Mouse (Mus musculus): ENCODE results near the gene Fbxo48.

The Fbxo48 gene

GRCm38 (mm10) chr11:16950976-16951760 is at the start of gene Fbxo48:
TSS of gene Fbxo48 (plus strand) at chr11:16951375.
- DNase-seq = peak; percentile 98

GRCm38 (mm10) chr11:16904302-16905011 is 46.7 kb upstream of the Fbxo48 start:
- DNase-seq = no peak

- DNase-seq = no peak
These were observed 46.2 kb upstream of the Fbxo48 start for GRCm38 (mm10) chr11:16905012-16905332.

DNA sequence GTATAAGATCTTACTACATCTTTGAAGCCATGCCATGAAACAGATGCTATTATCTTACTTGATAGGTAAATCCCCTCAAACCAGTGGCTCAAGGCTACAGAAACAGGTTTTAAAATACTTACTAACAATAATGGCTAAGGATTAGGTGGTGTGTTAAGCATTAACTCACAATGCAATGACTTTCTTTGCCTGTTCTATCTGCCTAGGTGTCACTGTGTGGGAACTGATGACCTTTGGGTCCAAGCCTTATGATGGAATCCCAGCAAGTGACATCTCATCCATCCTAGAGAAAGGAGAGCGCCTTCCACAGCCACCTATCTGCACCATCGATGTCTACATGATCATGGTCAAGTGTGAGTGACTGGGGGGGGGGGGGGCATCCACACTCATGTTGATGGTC is 44.6 kb upstream of the Fbxo48 start:
- DNase-seq = no peak

- DNase-seq = no peak
These were observed 43.6 kb upstream of the Fbxo48 start for GRCm38 (mm10) chr11:16907517-16908129.

- no peak for DNase-seq
These were observed 36.4 kb upstream of the Fbxo48 start for GRCm38 (mm10) chr11:16914756-16915155.

DNA sequence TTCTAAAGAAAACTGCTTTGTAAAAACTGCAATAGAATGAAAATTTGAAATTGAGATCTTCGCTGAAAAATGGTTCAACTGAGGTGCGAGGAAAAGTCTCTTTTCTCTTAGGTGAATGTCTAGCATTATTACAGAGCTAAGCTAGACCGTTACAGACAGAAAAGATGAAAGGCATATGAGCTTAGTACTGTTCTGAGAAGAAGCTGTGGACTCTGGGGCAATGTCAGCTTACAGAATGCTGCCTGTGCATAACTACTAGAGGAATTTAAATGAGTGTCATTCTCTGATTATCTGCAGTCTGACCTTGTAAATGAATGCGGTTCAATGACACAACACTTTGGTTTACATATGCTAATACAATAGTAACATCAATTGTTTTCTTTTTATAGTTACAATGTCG is 35.3 kb upstream of the Fbxo48 start:
- no peak for DNase-seq

DNA sequence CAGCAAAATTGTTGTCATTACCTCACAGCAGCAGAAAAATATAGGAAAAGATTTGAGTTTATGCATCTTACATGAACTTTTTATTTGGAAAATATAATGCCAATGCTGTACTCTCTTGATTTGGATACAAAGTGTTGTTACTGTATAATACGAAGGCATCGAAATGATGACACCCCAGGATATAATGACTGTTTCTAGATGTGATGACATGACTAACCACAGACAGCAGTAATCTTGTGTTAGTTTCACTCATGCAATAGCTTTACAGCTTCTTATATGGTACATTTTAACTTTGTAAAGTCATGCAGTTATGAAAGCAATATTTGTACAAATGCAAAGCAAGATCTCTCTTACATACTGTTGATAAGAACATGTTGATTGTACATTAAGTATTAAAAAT is 33.7 kb upstream of the Fbxo48 start:
- DNase-seq = no peak

DNA sequence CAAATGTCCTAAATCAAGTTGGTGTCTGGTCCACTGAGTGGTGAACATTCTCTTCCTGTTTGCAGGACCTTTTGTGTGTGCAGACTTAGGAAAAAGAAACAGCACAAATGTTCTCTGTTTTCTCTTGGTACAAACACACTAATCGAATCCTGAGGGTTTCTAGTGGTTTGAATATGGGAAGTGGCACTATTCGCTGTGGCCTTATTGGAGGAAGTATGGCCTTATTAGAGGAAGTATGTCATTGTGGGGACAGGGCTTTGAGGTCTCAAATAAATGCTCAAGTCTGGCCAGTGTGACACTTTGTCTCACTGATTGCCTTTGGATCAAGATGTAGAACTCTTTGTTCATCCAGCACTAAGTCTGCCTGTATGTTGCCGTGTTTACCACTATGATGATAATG is 19.0 kb upstream of the Fbxo48 start:
- DNase-seq = no peak

GRCm38 (mm10) chr11:16935577-16936236 is 15.5 kb upstream of the Fbxo48 start:
- peak; percentile 31 for DNase-seq

DNA sequence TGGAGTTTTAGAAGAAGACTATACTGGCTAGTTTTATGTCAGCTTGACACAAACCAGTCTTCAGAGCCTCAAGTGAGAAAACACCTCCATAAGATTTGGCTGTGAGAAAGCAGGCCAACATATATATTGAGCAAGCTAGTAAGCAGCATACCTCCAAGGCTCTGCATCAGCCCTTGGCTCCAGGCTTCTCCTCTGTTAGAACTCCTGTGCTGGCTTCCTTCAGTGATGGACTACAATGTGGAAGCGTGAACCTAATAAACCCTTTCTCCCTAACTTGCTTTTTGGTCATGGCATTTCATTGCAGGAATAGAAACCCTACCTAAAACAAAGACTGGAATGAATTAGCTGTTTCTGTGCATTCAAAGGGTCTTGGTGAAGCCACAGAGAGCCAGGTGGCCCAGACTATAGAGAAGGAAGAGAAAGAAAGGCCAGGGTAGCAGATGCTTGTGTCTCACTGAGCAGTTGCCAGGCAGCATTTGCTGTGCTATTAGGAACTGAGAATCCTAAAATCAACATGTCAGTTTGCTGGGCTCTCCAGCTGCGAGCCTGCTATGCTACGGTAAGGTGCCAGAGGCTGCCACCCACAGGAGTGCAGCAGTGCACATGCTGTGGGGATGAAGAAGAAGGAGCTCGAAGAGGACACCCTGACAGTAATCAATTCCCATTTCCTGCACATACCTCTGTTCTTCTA is 9.9 kb upstream of the Fbxo48 start:
- no peak for DNase-seq

GRCm38 (mm10) chr11:16941973-16942452 is 9.2 kb upstream of the Fbxo48 start:
- DNase-seq = no peak

GRCm38 (mm10) chr11:16943016-16943415 is 8.2 kb upstream of the Fbxo48 start:
- no peak for DNase-seq

- DNase-seq = peak; percentile 15
These were observed 2.4 kb upstream of the Fbxo48 start for GRCm38 (mm10) chr11:16948756-16949155.

GRCm38 (mm10) chr11:16950226-16950975 is 774 bp upstream of the Fbxo48 start:
- DNase-seq = no peak

- DNase-seq = no peak
These were observed 511 bp downstream of the Fbxo48 start for GRCm38 (mm10) chr11:16951761-16952010.

DNA sequence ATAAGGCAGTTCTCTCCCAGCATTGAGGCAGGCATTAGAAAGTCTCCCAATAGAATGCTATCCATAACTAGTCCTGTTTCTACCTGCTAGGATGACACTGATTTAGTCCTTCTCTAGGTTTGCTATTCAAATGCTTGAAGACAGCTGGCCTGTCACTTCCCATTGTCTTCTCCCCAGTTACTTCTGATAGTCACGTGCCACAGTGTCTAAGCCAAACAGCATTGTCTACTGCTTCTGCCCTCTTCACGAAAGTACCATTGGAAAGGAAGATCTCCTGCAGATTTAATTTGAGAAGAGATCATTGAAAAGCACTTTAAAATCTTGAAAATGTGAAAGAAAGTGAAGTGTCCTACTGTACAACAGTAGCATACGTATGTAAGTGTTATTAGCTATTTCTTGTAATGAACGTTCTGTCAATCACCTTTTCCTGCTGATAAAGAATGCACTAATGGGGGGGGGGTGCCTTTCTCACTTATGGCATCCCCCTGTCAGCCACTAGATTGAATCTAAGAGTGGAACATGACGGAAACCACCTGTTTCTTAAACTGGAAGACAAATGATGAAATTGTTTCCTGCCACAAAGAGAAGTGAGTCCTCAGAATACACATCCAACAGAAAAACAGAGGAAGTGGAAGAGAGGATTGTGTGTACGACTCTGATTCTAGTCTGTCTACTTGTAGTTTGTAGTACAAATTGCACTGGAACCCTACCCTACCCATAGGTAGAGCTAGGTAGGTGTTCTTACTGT is 5.1 kb downstream of the Fbxo48 start:
- DNase-seq = no peak

DNA sequence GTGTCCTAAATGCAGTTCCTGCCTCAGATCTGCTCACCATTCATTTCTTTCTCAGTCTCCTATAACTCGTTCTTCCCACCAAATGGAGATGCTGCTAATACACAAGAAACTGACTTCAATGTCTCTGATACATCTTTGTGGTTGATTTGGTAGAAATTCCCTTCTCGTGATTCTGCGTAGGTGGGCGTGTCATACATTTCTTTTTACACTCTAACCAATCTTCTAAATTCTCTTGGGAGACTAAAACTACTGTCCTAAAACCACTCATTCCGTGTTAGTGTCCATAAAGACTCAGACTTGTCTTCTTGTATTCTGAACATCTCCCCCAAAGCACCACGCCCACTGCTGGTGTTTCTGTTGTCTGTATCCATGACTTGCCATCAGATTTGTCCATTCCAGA is 5.9 kb downstream of the Fbxo48 start:
- DNase-seq = no peak

DNA sequence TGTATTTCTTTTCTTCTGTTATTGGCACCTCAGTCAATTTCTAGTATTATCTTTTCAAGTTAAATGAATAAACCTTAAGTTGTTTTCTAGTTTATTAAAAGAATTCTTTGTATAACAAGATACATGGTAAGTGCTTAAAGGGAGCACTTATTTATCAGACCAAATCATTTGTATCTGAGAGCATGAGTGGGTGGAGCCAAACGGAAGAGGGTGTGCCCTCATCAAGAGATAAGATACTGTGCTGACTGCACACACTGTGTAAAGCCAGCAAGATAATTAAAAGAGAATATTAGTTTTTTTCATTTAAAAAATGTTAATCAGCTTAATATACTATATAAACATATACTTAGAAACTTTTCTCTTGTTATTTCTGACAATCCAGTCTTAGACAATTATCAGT is 7.3 kb downstream of the Fbxo48 start:
- no peak for DNase-seq

GRCm38 (mm10) chr11:16967806-16968205 is 16.6 kb downstream of the Fbxo48 start:
- DNase-seq = no peak

- no peak for DNase-seq
These were observed 18.5 kb downstream of the Fbxo48 start for GRCm38 (mm10) chr11:16969650-16970049.

DNA sequence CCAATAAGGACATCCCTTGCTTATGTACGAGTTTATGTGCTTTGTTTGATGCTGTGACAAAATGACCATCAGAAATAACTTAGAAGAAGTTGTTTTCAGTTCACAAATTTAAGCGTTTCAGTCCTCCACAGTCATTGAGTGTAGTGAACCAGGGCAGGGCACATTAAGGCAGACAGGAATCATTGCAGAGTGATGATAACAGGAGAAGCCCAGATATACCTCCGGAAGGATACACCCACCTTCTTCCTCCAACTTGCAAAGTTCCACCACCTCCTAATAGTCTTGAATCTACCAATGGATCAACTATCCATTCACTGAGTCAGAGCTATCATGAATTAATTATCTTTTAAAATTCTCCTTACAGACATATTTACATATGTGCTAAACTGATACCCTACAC is 20.9 kb downstream of the Fbxo48 start:
- DNase-seq = no peak
